Mouse (Mus musculus) common myeloid progenitor, adult 5-6 weeks (primary cell): ENCODE results near the gene Fasl. TPM values are rescaled to one million over a fixed set of nuclear protein-coding genes. Genes with fewer than 3 reads are reported as not detected.

Experiments used
- ATAC-seq: replicated peaks from 2 replicates; pipeline ENCODE4 v1.8.0; 2016; ENCODE audit warnings: low read depth, mild to moderate bottlenecking, moderate TSS enrichment, inconsistent platforms; ENCODE audit not compliant: poor library complexity, severe bottlenecking
- total RNA-seq: library from RNA; stranded (forward); fragments of 200-1000, 187-1606 nt; gene quantifications from 2 replicates; pipeline ENCODE4 v1.2.3, GENCODE M21; 2017

Gene Fasl
- total RNA-seq = not detected in 2 replicates

GRCm38 (mm10) chr1:161788339-161788738, at the start of gene Fasl:
Gene Fasl (minus strand): TSS chr1:161788495.
- ATAC-seq = no peak

GRCm38 (mm10) chr1:161826677-161827076, 38.4 kb upstream of the Fasl start:
- no peak for ATAC-seq

GRCm38 (mm10) chr1:161809428-161809827, 21.1 kb upstream of the Fasl start:
- peak; percentile 20 for ATAC-seq

GRCm38 (mm10) chr1:161808980-161809379, 20.7 kb upstream of the Fasl start:
- 0 out of 2 replicates have a peak, but pooled peaks have one; percentile 20 for ATAC-seq

- peak; percentile 58 for ATAC-seq
Measured at GRCm38 (mm10) chr1:161804541-161804971, 16.3 kb upstream of the Fasl start.

GRCm38 (mm10) chr1:161801321-161801720, 13.0 kb upstream of the Fasl start:
- ATAC-seq = no peak

- no peak for ATAC-seq
Measured at GRCm38 (mm10) chr1:161800256-161800655, 12.0 kb upstream of the Fasl start.

GRCm38 (mm10) chr1:161799791-161800190, 11.5 kb upstream of the Fasl start:
- ATAC-seq = no peak

- peak; percentile 90 for ATAC-seq
Measured at GRCm38 (mm10) chr1:161798866-161799265, 10.6 kb upstream of the Fasl start.

- peak; percentile 48 for ATAC-seq
Measured at GRCm38 (mm10) chr1:161794447-161795211, 6.3 kb upstream of the Fasl start.

GRCm38 (mm10) chr1:161793321-161793720, 5.0 kb upstream of the Fasl start:
- ATAC-seq = no peak

GRCm38 (mm10) chr1:161792687-161792969, 4.3 kb upstream of the Fasl start:
- ATAC-seq = no peak

- 0 out of 2 replicates have a peak, but pooled peaks have one; percentile 35 for ATAC-seq
Measured at GRCm38 (mm10) chr1:161791854-161792686, 3.8 kb upstream of the Fasl start.

- no peak for ATAC-seq
Measured at GRCm38 (mm10) chr1:161782725-161783124, 5.6 kb downstream of the Fasl start.

- ATAC-seq = no peak
Measured at GRCm38 (mm10) chr1:161781594-161781993, 6.7 kb downstream of the Fasl start.

- ATAC-seq = peak; percentile 66; the same call in 1 of the 2 replicates
Measured at GRCm38 (mm10) chr1:161779057-161779456, 9.2 kb downstream of the Fasl start.

- ATAC-seq = no peak
Measured at GRCm38 (mm10) chr1:161775151-161775550, 13.1 kb downstream of the Fasl start.

GRCm38 (mm10) chr1:161771293-161771692, 17.0 kb downstream of the Fasl start:
- no peak for ATAC-seq

- ATAC-seq = no peak
Measured at GRCm38 (mm10) chr1:161769329-161769728, 19.0 kb downstream of the Fasl start.

GRCm38 (mm10) chr1:161767101-161767524, 21.2 kb downstream of the Fasl start:
- ATAC-seq = peak; percentile 87

GRCm38 (mm10) chr1:161766656-161767055, 21.6 kb downstream of the Fasl start:
- ATAC-seq = peak; percentile 92
